Mouse (Mus musculus) liver (tissue): ENCODE data around the gene Sipa1l2.

ENCODE experiments used
- DNase-seq: peaks from one replicate; pipeline ENCODE4 v3.0.0-alpha.2; 2020; ENCODE audit warnings: mixed read lengths

Gene Sipa1l2

GRCm38 (mm10) chr8:125510861-125511668, 58.5 kb downstream of the Sipa1l2 start:
- no peak for DNase-seq

- no peak for DNase-seq
These were observed 59.8 kb downstream of the Sipa1l2 start for GRCm38 (mm10) chr8:125509776-125510175.

GRCm38 (mm10) chr8:125509175-125509574, 60.4 kb downstream of the Sipa1l2 start:
- no peak for DNase-seq

- DNase-seq, result no peak
These were observed 62.3 kb downstream of the Sipa1l2 start for GRCm38 (mm10) chr8:125507291-125507690.

- DNase-seq, result peak; percentile 50
These were observed 64.9 kb downstream of the Sipa1l2 start for GRCm38 (mm10) chr8:125504605-125505257.

GRCm38 (mm10) chr8:125503808-125504207, 65.8 kb downstream of the Sipa1l2 start:
- DNase-seq, result no peak

GRCm38 (mm10) chr8:125502828-125503227, 66.8 kb downstream of the Sipa1l2 start:
- DNase-seq, result no peak

GRCm38 (mm10) chr8:125500005-125500404, 69.6 kb downstream of the Sipa1l2 start:
- no peak for DNase-seq

- no peak for DNase-seq
These were observed 71.1 kb downstream of the Sipa1l2 start for GRCm38 (mm10) chr8:125498508-125498907.

GRCm38 (mm10) chr8:125495545-125495944, 74.1 kb downstream of the Sipa1l2 start:
- DNase-seq, result no peak

GRCm38 (mm10) chr8:125493254-125493815, 76.3 kb downstream of the Sipa1l2 start:
- DNase-seq, result no peak

- no peak for DNase-seq
These were observed 77.2 kb downstream of the Sipa1l2 start for GRCm38 (mm10) chr8:125492416-125492815.

- DNase-seq, result no peak
These were observed 80.9 kb downstream of the Sipa1l2 start for GRCm38 (mm10) chr8:125488747-125489146.

GRCm38 (mm10) chr8:125485715-125486114, 83.9 kb downstream of the Sipa1l2 start:
- no peak for DNase-seq

GRCm38 (mm10) chr8:125484530-125485196, 84.9 kb downstream of the Sipa1l2 start:
- no peak for DNase-seq

- no peak for DNase-seq
These were observed 87.0 kb downstream of the Sipa1l2 start for GRCm38 (mm10) chr8:125482491-125483096.

GRCm38 (mm10) chr8:125474876-125475275, 94.7 kb downstream of the Sipa1l2 start:
- no peak for DNase-seq

GRCm38 (mm10) chr8:125471374-125471773, 98.2 kb downstream of the Sipa1l2 start:
- no peak for DNase-seq

GRCm38 (mm10) chr8:125465156-125465821, 104.3 kb downstream of the Sipa1l2 start:
- DNase-seq, result no peak

- no peak for DNase-seq
These were observed 106.7 kb downstream of the Sipa1l2 start for GRCm38 (mm10) chr8:125462901-125463300.

GRCm38 (mm10) chr8:125461504-125461903, 108.1 kb downstream of the Sipa1l2 start:
- no peak for DNase-seq

- DNase-seq, result no peak
These were observed 109.0 kb downstream of the Sipa1l2 start for GRCm38 (mm10) chr8:125460602-125461001.
